Mouse (Mus musculus) E14TG2a.4 (cell line): Measurements from ENCODE around the gene Fam243.

Experiments used
- CTCF ChIP-seq: conservative IDR thresholded peaks from 2 replicates; pipeline ENCODE4 v1.5.1; 2014; ENCODE audit warnings: low read length
- NANOG ChIP-seq: IDR thresholded peaks from 2 replicates; pipeline ENCODE4 v1.6.1; 2014; ENCODE audit warnings: borderline replicate concordance, low read length, mixed read lengths
- POU5F1 ChIP-seq: IDR thresholded peaks from 2 replicates; pipeline ENCODE4 v1.6.1; 2014; ENCODE audit warnings: low read length, borderline replicate concordance

DNA sequence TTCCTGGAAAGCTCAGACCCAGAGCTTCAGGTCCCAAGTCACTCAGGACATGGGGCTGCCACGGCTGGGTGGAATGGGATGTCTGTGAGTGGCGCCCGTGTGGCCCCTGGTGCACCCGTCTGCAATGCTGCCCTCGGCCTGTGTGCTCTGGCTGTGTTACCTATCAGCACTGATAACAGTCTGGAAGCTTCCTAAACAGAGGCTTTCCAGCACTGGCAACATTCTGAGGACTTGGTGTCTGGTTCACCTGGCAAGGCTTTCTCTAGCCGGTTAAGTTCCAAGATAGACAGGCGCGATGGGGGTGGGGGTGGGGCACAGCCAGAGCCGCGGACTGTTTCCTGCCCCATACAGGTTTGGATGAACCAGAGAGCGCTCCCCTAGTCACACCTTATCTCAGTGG is 34.7 kb upstream of the Fam243 start:
- TF ChIP-seq CTCF = no peak
- TF ChIP-seq POU5F1 = no peak
- TF ChIP-seq NANOG = no peak
